Mouse (Mus musculus) C2C12 (cell line): Measurements from ENCODE around the gene Ndufa3. TPM values are rescaled to one million over a fixed set of nuclear protein-coding genes. Genes with fewer than 3 reads are reported as not detected.

ENCODE experiments used
- H3K27me3 ChIP-seq: one replicate; pipeline ENCODE4 v1.6.1; 2011; ENCODE audit not compliant: control insufficient read depth, insufficient read depth, insufficient read length
- H3K36me3 ChIP-seq: one replicate; pipeline ENCODE4 v1.6.1; 2011; ENCODE audit not compliant: control insufficient read depth, insufficient read depth
- H3K4me3 ChIP-seq: one replicate; pipeline ENCODE4 v1.5.1; 2011; ENCODE audit warnings: mild to moderate bottlenecking, control low read depth; ENCODE audit not compliant: poor library complexity, insufficient read depth, severe bottlenecking
- H3K79me2 ChIP-seq: one replicate; pipeline ENCODE4 v1.6.1; 2011; ENCODE audit not compliant: control insufficient read depth, insufficient read depth
- H3K79me3 ChIP-seq: one replicate; pipeline ENCODE4 v1.6.1; 2011; ENCODE audit warnings: low read depth, control low read depth
- H3ac ChIP-seq: one replicate; pipeline ENCODE3; 2011; ENCODE audit warnings: low read depth; ENCODE audit not compliant: control insufficient read depth, insufficient read length
- CEBPB ChIP-seq: IDR thresholded peaks from one replicate; pipeline ENCODE4 v1.6.1; 2011; ENCODE audit warnings: low read depth, mild to moderate bottlenecking, control low read depth, moderate library complexity
- CTCF ChIP-seq: IDR thresholded peaks from one replicate; pipeline ENCODE4 v1.5.1; 2011; ENCODE audit not compliant: control insufficient read depth, insufficient read depth, insufficient read length
- FOSL1 ChIP-seq: IDR thresholded peaks from one replicate; pipeline ENCODE4 v1.8.0; 2011; ENCODE audit warnings: mild to moderate bottlenecking, low read length; ENCODE audit not compliant: poor library complexity, insufficient read depth, severe bottlenecking
- MAX ChIP-seq: IDR thresholded peaks from one replicate; pipeline ENCODE4 v1.6.1; 2011; ENCODE audit warnings: mild to moderate bottlenecking, control low read depth
- MYOD1 ChIP-seq: IDR thresholded peaks from one replicate; pipeline ENCODE4 v1.6.1; 2011; ENCODE audit warnings: low read depth; ENCODE audit not compliant: control insufficient read depth, insufficient read length
- MYOG ChIP-seq: IDR thresholded peaks from one replicate; pipeline ENCODE4 v1.6.1; 2011; ENCODE audit not compliant: control insufficient read depth, insufficient read length; ENCODE audit errors: extremely low read depth
- USF1 ChIP-seq: IDR thresholded peaks from one replicate; pipeline ENCODE4 v1.6.1; 2011; ENCODE audit warnings: low read depth, mild to moderate bottlenecking, control low read depth, moderate library complexity
- polyA plus RNA-seq: library from polyadenylated mRNA; unstranded; fragments of >200 nt; fragmentation: generic; extraction: Trizol; gene quantifications from one replicate; pipeline ENCODE4 v1.2.1, GENCODE M21; 2012; ENCODE audit warnings: missing spikeins

The Ndufa3 gene
- polyA plus RNA-seq, 1 experiment, result 386 TPM

DNA sequence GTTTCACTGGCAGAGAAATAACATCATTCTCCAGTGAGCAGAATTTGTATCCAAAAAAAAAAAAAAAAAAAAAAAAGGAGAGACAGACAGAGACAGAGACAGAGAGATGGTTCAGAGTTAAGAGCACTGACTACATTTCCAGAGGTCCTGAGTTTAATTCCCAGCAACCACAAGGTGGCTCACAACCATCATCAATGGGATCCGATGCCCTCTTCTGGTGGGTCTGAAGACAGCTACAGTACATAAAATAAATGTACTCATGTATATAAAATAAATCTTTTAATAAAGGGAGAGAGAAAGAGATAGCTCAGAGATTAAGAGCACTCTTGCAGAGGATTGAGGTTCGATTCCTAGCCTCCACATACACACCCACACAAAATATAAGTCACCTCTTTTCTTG lies 39.0 kb upstream of the Ndufa3 start:
- no peaks in the 10 kb centered on the region for H3K27me3 ChIP-seq
- H3K79me3 ChIP-seq, result no peaks in the 10 kb centered on the region
- no peaks in the 10 kb centered on the region for H3K79me2 ChIP-seq
- no peak overlapping the region for H3ac ChIP-seq
- TF ChIP-seq CTCF, result no peak
- TF ChIP-seq MAX, result no peak
- no peak for TF ChIP-seq CEBPB
- TF ChIP-seq MYOG, result no peak
- no peak for TF ChIP-seq USF1
- no peak for TF ChIP-seq FOSL1
- no peak for TF ChIP-seq MYOD1
- H3K36me3 ChIP-seq, result no peaks in the 10 kb centered on the region
- no peak overlapping the region for H3K4me3 ChIP-seq

DNA sequence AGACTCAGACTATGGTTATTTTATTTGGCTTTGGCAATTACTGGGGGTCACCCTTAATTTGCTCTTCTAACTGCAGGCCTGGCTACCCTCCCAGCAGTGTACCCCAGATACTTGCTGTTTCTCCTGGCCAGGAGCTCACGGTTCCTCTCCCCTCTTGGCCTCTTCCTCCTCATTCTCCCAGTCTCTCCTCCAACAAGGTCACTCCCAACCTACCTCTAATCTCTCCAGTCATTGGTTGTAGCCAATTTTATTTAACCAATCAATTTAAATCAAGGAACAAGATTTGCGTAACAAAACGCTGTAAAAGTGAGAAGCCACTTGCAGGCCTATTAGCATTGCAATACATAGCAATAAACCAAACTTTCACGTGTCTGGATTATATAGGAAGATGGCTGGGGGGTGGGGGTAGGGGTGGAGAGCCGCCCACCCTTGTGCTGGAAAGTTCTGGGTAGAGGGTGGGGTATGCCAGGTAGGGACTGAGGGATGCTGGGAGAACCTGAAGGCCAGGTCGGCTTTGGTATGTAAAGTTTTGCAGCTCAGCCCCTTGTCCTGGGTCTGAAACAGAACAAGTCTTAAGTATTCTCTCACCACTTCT lies 38.1 kb upstream of the Ndufa3 start:
- Histone ChIP-seq H3ac (no peak overlapping the region), H3K4me3 (no peak overlapping the region), H3K79me2 (no peaks in the 10 kb centered on the region), H3K79me3 (no peaks in the 10 kb centered on the region), H3K27me3 (no peaks in the 10 kb centered on the region), H3K36me3 (no peaks in the 10 kb centered on the region)
- TF ChIP-seq USF1 (no peak), FOSL1 (no peak), MYOD1 (no peak), MYOG (no peak)

DNA sequence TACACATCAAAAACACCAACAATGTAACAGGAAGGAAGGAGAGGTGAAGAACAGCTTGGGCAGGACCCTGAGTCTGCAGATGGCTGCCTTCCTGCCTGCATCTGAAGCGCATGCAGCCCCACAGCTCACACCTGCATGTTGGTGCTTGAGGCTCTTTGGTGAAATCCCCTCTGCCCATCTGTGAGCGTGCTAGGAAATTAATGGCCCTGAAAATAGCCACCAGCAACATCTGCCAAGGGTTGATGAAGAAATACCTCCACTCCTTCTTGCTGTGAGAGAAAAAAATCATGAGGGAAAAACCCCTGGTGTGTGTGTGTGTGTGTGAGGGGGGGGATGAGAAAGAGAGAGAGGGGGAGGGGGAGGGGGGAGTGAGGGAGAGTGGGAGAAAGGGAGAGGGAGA lies 37.1 kb upstream of the Ndufa3 start:
- Histone ChIP-seq H3K36me3 (no peaks in the 10 kb centered on the region), H3K79me2 (no peaks in the 10 kb centered on the region), H3ac (no peak overlapping the region), H3K4me3 (no peak overlapping the region), H3K79me3 (no peaks in the 10 kb centered on the region), H3K27me3 (no peaks in the 10 kb centered on the region)
- TF ChIP-seq FOSL1 (no peak), MAX (no peak), MYOG (no peak), MYOD1 (no peak), CEBPB (no peak), USF1 (no peak), CTCF (no peak)

DNA sequence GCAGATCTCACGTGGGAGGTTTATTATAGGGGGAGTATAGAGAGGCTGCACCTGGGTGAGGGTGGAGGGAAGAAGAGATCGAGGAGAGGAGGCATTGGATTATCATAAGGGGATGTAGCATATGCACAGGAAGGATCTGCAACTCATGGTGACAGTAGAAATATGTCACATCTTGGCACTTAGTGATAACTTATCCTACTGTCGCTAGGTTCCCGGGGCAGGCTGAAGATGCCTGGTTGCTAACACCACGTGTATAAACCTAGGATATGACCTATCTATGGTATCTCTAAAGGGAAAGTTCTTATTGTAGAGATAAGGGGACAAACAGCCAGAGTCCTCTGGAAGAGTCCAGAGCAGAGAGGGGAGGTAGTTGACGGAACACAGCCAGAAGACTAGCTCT lies 31.4 kb upstream of the Ndufa3 start:
- Histone ChIP-seq H3K79me3 (no peaks in the 10 kb centered on the region), H3ac (no peak overlapping the region), H3K36me3 (no peaks in the 10 kb centered on the region), H3K27me3 (no peaks in the 10 kb centered on the region), H3K4me3 (no peak overlapping the region), H3K79me2 (no peaks in the 10 kb centered on the region)
- TF ChIP-seq MYOD1 (no peak), CEBPB (no peak), MAX (no peak), CTCF (no peak), MYOG (no peak), FOSL1 (no peak), USF1 (no peak)

DNA sequence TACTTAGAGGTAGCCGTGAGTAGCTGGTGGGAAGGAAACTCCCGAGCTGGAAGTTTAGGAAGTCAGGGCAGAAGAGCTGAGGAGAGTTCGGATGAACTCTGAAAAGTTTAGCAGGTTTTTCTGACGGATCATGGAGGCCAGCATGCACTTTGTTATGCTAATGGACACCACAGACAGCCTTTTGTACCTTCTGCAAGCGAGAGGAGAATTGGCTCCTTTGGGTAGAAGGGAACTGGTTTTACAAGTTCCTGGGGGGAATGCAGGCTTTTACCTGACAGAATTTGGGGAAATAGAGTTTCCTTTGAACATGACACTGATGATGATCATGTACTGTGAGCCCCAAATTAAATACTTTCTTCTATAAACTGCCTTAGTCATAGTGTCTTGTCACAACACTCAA lies 30.9 kb upstream of the Ndufa3 start:
- TF ChIP-seq MAX (no peak), CEBPB (no peak), MYOD1 (no peak), USF1 (no peak), CTCF (no peak), FOSL1 (no peak), MYOG (no peak)
- no peak overlapping the region for H3K4me3 ChIP-seq
- no peaks in the 10 kb centered on the region for H3K27me3 ChIP-seq
- H3ac ChIP-seq, result no peak overlapping the region
- H3K36me3 ChIP-seq, result no peaks in the 10 kb centered on the region
- H3K79me3 ChIP-seq, result no peaks in the 10 kb centered on the region
- H3K79me2 ChIP-seq, result no peaks in the 10 kb centered on the region

DNA sequence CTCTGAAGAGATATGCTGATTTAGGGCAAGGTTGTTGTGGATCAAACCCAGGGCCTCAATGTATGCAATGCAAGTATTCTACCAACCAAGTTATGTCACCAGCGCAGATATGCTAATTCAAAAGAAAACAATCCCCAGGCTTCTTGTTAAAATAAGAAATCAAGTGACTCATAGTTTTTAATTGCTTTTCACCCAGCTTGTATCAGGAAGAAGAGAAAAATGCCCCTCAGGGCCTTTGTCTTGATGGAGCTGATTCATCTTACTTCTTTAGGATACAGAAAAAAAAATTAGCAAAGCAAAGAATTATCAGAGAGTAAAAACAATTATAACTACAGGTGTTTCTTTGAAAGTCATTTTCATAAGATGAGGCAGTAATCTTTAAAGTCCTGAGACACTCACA lies 29.9 kb upstream of the Ndufa3 start:
- TF ChIP-seq CEBPB (no peak), MYOD1 (no peak), MYOG (no peak)
- Histone ChIP-seq H3K36me3 (no peaks in the 10 kb centered on the region), H3K4me3 (no peak overlapping the region), H3ac (no peak overlapping the region), H3K27me3 (no peaks in the 10 kb centered on the region), H3K79me2 (no peaks in the 10 kb centered on the region), H3K79me3 (no peaks in the 10 kb centered on the region)
